Mouse (Mus musculus): ENCODE measurements around the gene Lce1a2.

Lce1a2 gene

GRCm38 (mm10) chr3:92670215-92670614, at the start of gene Lce1a2:
Gene Lce1a2, minus strand, starts transcription at chr3:92670315.
- DNase-seq: no peak

DNA sequence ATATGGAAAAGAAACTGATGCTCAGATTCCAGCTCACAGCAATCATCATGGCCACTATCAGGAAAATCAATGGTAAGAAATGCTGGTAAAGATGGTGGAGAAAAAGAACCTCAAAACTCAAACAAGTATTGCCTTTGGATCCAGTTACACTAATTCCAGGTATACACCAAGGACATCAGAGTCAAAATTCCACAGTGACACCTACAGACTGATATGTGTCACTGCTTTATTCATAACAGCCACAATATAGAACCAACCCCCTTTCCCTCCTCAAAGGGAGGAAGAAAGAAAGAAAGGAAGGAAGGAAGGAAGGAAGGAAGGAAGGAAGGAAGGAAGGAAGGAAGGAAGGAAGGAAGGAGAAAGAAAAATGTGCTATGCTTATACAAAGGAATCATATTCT, 45.0 kb upstream of the Lce1a2 start:
- DNase-seq: no peak

- no peak for DNase-seq
Observed at GRCm38 (mm10) chr3:92708974-92709373, 38.9 kb upstream of the Lce1a2 start, which contains the start of gene Lce1e. Gene Lce1e, minus strand, starts transcription at chr3:92709074.

- DNase-seq: no peak
Observed at GRCm38 (mm10) chr3:92694613-92695012, 24.5 kb upstream of the Lce1a2 start.

DNA sequence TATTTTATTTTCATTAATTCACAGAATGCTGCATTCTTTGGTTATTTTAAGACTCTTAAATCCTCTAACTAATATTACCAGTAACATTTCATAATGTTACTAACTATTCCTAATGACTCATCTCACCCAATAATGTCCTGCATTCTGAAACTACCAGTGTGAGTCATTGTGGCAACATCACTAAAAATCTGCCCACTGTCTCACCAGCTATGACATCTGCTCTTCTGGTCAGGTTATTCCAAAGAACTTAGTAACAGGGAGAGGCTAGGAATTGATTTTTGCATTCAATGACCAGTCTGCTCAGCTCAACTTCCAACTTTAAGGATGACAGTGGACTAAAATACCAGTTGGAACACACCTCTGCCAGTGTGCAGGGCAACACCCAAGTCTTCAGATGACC, 21.6 kb upstream of the Lce1a2 start:
- DNase-seq: no peak

- peak; percentile 42 for DNase-seq
Observed at GRCm38 (mm10) chr3:92689154-92689553, 19.0 kb upstream of the Lce1a2 start.

- DNase-seq: no peak
Observed at GRCm38 (mm10) chr3:92687110-92687509, 17.0 kb upstream of the Lce1a2 start, which contains the start of gene Lce1d. Gene Lce1d, minus strand, starts transcription at chr3:92687210.

DNA sequence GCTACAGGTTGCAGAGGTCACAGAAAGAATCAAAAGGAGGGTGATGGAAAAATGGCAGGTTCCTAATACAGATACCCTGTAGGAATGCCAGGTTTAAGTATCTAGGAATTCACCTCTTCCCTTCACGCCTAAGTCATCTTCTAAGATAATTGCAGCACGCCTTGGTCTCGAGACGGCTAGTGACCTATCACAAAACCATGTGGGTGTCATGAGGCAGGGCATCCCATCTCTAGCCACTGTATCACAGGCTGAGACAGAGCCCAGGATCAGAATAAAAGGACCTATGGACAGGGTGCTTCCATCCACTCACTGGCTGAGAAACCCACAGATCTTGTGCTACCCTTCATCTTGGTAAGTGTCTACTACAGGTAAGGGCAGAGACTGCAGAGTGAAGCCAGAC, 8.8 kb upstream of the Lce1a2 start, which contains the start of gene Lce1c:
Gene Lce1c, plus strand, starts transcription at position 301 of the 400 bp plus-strand sequence.
- DNase-seq: no peak

DNA sequence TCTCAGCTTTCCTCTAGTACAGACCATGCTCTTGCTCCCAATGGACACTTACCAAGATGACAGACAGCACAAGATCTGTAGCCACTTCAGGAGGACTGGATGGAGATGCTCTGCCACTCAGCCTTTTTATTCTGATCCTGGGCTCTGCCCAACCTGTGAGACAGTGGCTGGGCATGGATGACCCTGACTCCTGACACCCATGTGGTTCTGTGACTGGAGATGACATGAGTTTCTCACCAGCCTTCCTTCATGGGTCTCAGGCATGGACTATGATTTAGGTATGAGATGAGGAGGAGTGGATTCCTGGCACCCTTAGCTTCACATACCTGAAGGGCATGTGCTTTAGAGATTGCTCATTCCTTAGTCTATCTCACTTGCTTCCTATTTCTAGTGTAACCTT, 13.3 kb downstream of the Lce1a2 start, which contains the start of gene Lce1b:
Gene Lce1b, minus strand, starts transcription at position 101 of the 400 bp plus-strand sequence.
- no peak for DNase-seq

DNA sequence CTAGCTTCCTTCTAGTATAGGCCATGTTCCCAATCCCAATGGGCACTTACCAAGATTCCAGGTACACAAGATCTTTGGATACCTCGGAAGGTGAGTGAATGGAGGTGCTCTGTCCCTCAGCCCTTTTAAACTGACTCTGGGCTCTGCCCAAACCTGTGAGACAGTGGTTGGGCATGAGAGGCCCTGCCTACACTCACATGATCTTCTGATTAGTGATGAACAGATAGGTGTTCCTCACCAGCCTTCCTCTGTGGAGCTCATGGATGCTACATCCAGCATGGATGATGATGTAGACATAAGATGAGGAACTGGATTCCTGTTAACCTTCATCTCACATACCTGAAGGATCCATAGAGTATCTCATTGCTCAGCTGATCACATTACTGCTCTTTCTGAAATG, 21.9 kb downstream of the Lce1a2 start, which contains the start of gene Lce1a1:
Gene Lce1a1, minus strand, starts transcription at position 101 of the 400 bp plus-strand sequence.
- DNase-seq: no peak

- no peak for DNase-seq
Observed at GRCm38 (mm10) chr3:92639854-92640253, 30.3 kb downstream of the Lce1a2 start.

- DNase-seq: no peak
Observed at GRCm38 (mm10) chr3:92638653-92638991, 31.5 kb downstream of the Lce1a2 start.

- no peak for DNase-seq
Observed at GRCm38 (mm10) chr3:92637745-92638652, 32.1 kb downstream of the Lce1a2 start.

DNA sequence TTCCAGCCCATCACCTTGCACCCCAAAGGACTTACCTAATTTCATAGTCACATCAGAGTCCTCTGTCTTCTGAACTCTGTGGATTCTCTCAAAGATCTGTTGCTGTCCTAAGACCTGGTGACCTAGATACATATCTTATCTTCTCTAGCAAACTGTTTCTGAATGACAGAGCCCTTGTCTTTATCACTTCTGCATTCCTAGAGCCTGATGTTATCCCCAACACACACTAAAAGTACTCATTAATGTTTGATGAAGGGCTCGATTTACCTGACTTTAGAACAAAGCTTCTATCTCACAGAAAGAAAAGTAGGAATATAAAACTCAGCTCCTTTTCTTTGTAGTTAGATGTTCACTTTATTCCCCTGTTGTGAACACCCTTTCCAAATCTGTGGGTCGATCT, 48.6 kb downstream of the Lce1a2 start, which contains the start of gene Lce6a:
Gene Lce6a, minus strand, starts transcription at position 101 of the 400 bp plus-strand sequence.
- DNase-seq: no peak
